ENCODE assay signal across 22 mouse cellular contexts in the genomic region with DNA sequence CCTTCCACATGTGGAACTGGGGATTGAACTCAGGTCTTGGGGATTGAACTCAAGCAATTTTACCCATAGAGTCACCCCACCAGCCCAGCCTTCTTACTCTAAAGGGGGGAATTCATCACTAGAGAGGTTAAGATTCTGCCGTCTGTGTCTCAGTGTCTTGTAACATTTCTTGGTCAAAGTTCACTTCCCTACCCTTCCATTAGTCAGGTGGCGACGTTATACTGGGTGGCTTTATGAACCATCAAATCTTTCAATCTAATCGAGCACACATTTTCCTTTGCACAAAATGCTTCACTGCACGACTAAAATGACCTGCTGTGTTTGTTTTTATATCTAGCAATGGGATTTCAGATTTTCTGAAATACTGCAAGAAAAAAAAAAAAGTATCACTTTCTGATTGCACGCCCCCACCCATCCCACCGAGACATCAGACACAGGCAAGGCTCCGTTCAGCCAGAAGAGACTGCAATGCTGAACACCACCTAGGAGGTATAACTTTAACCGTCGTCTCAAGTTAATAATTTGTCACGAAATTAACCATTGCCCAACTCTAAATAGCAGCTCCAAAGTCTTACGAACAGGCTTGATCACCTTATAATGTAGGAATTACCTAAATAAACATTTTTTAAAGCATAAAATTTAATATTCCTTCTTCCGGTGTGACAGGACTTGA. TPM values are rescaled to one million over a fixed set of nuclear protein-coding genes. Genes with fewer than 3 reads are reported as not detected.
DNase-seq lines count a peak whose midpoint lies in the region; ATAC-seq and TF ChIP-seq lines count a peak whose summit lies in the region.
"Had no signal": no experiment of that assay in that cellular context is flagged by ENCODE, and none has a peak within 500 bp of the region (broad histone marks: within the 10 kb centered on the region; RNA-seq: fewer than 3 reads in every experiment).

No protein-coding gene starts in this region.

- H3K4me3 ChIP-seq in kidney, adult 2 months (ENCODE audit: insufficient read depth, low read depth, low read length) = no peak overlapping the region
- H3K4me3 ChIP-seq in kidney, embryonic 14.5 days (ENCODE audit: low read length) = no peak overlapping the region
- H3K4me3 ChIP-seq: embryonic facial prominence, embryonic 13.5 days; forebrain, embryonic 15.5 days; limb, embryonic 10.5 days; midbrain, embryonic 13.5 days; neural tube, embryonic 13.5 days had no signal

- POLR2A ChIA-PET in Patski (lab: Charles Lee) = interaction anchor here (1.4 to 3.5 kb wide), 4 partner anchors 21 to 130 kb away, joined by 3 to 15 read pairs (median 10); no protein-coding TSS in a partner anchor

- peak; percentile 48 for ATAC-seq in Patski
- peak; percentile 67 for ATAC-seq in kidney, embryonic 14.5 days (ENCODE audit: low FRiP score, low TSS enrichment)
- ATAC-seq in frontal cortex, adult (ENCODE audit: low TSS enrichment) = no peak
- ATAC-seq: CD4-positive, CD25-positive, alpha-beta regulatory T cell, adult 4 months; forebrain, embryonic 15.5 days; midbrain, embryonic 13.5 days had no signal

- no peak for TF ChIP-seq POLR2A in kidney, adult 2 months (IDR thresholded peaks at IDR 0.05; ENCODE audit: low read depth, low read length)

- H3K27me3 ChIP-seq in kidney, adult 2 months (replicated peaks; ENCODE audit: control insufficient read depth, insufficient read depth, low read length) = no peaks in the 10 kb centered on the region
- no peaks in the 10 kb centered on the region for H3K27me3 ChIP-seq in Patski
- H3K27me3 ChIP-seq in kidney, embryonic 14.5 days (ENCODE audit: control insufficient read depth, insufficient read depth, low read length) = no peaks in the 10 kb centered on the region
- H3K27me3 ChIP-seq: embryonic facial prominence, embryonic 13.5 days; forebrain, embryonic 15.5 days; midbrain, embryonic 13.5 days; neural tube, embryonic 13.5 days had no signal

- peak overlapping the region; percentile 93 for H3K27ac ChIP-seq in kidney, adult 2 months (ENCODE audit: insufficient read depth, low read depth, low read length)
- peak overlapping the region; percentile 77 for H3K27ac ChIP-seq in kidney, embryonic 14.5 days (ENCODE audit: low read depth, low read length)
- H3K27ac ChIP-seq: embryonic facial prominence, embryonic 13.5 days; forebrain, embryonic 15.5 days; limb, embryonic 10.5 days; liver, embryonic 14.5 days; midbrain, embryonic 13.5 days; neural tube, embryonic 13.5 days had no signal

- TF ChIP-seq CTCF in kidney, adult 2 months (conservative IDR thresholded peaks at IDR 0.05; ENCODE audit: insufficient read depth, insufficient read length, low read depth, low read length) = no peak
- TF ChIP-seq CTCF in Patski (IDR thresholded peaks at IDR 0.05) = no peak

- H3K9ac ChIP-seq in kidney, embryonic 14.5 days (ENCODE audit: low read depth, low read length) = no peak overlapping the region
- H3K9ac ChIP-seq: embryonic facial prominence, embryonic 13.5 days; forebrain, embryonic 15.5 days; liver, embryonic 14.5 days; midbrain, embryonic 13.5 days; neural tube, embryonic 13.5 days had no signal

- no peaks in the 10 kb centered on the region for H3K9me3 ChIP-seq in kidney, embryonic 14.5 days (ENCODE audit: control insufficient read depth, low read length)
- H3K9me3 ChIP-seq: embryonic facial prominence, embryonic 13.5 days; forebrain, embryonic 15.5 days; limb, embryonic 10.5 days; midbrain, embryonic 13.5 days; neural tube, embryonic 13.5 days had no signal

- peak overlapping the region; percentile 31 for H3K4me2 ChIP-seq in kidney, embryonic 14.5 days (replicated peaks; ENCODE audit: low read depth, low read length)
- H3K4me2 ChIP-seq: embryonic facial prominence, embryonic 13.5 days; forebrain, embryonic 15.5 days; heart, embryonic 11.5 days; midbrain, embryonic 13.5 days; neural tube, embryonic 13.5 days had no signal

- peak; percentile 90 for DNase-seq in kidney, adult 2 months
- DNase-seq in kidney, adult 18-20 months = no peak
- DNase-seq in Patski (ENCODE audit: low read depth, low spot score) = no peak
- DNase-seq in kidney, postnatal 36 days = peak; percentile 43 to 78
- DNase-seq in cerebellum, postnatal 10 days = no peak
- DNase-seq: adrenal gland, postnatal 14 days; cerebellum, adult 9-11 months; gastrocnemius, postnatal 36 days; heart, postnatal 10 days; lung, postnatal 10 days; right cerebral cortex, adult 18-20 months; thymus, adult 18-20 months had no signal

- no peaks in the 10 kb centered on the region for H3K36me3 ChIP-seq in kidney, adult 2 months (ENCODE audit: control insufficient read depth, insufficient read depth, low read length)
- H3K36me3 ChIP-seq in kidney, embryonic 14.5 days (ENCODE audit: control insufficient read depth, insufficient read depth, low read length) = no peaks in the 10 kb centered on the region
- H3K36me3 ChIP-seq: embryonic facial prominence, embryonic 13.5 days; forebrain, embryonic 15.5 days; limb, embryonic 10.5 days; midbrain, embryonic 13.5 days; neural tube, embryonic 13.5 days had no signal

- in situ Hi-C loops in Patski (cut with MboI; ENCODE audit: low pct_unique_long_range_greater_than_20kb) = loop anchor here (25.0 kb wide), 2 partner anchors 235 to 1215 kb away; no protein-coding TSS in a partner anchor

- CTCF ChIA-PET in Patski (lab: Charles Lee) = interaction anchor here (1.4 kb wide), 1 partner anchor 21 kb away, joined by 6 read pairs; no protein-coding TSS in a partner anchor

- 22% methylated on average over 13 of the region's 13 CpGs for WGBS in kidney, adult 2 months
- 30% methylated on average over 13 of the region's 13 CpGs for WGBS in kidney, embryonic 14.5 days

- peaks cover 39% of the 10 kb centered on the region for H3K4me1 ChIP-seq in kidney, adult 2 months (ENCODE audit: control insufficient read depth, insufficient read depth, low read length)
- peaks cover 45% of the 10 kb centered on the region for H3K4me1 ChIP-seq in kidney, embryonic 14.5 days (ENCODE audit: control insufficient read depth, insufficient read depth, low read length)
- H3K4me1 ChIP-seq: forebrain, embryonic 15.5 days; midbrain, embryonic 13.5 days; neural tube, embryonic 13.5 days had no signal

RNA-seq across cellular contexts. Expression of a gene that starts 32.1 kb away (rescaled TPM):
- 69.0 and 78.8 TPM in 2 replicates for polyA plus RNA-seq in kidney, adult 2 months (2012; rRNA removed)
- 384 TPM for polyA plus RNA-seq in Patski (2021)
- 27.7 and 40.7 TPM in 2 replicates for polyA plus RNA-seq in kidney, embryonic 14.5 days (2014; fragmentation: Nextera tagmentation; extraction: Ambion mirVana)

Comparison
In these comparisons a context has a peak if more than half of its experiments do, and no peak if none do; other contexts are left out.
1. DNase-seq: peak in kidney, adult 2 months (single experiment) and kidney, postnatal 36 days (2 of 2); none in kidney, adult 18-20 months (single experiment), Patski (single experiment) and cerebellum, postnatal 10 days (0 of 2).